Mouse (Mus musculus): Measurements from ENCODE around the gene Gprc5a. TPM values are rescaled to one million over a fixed set of nuclear protein-coding genes. Genes with fewer than 3 reads are reported as not detected.
A peak's percentile ranks its signal among the peaks of the same experiment; 100 is the strongest.

The Gprc5a gene
- total and polyA plus RNA-seq, 3 experiments, result 0.08 to 0.59 TPM; not detected in 1

GRCm38 (mm10) chr6:135023379-135023778, 42.1 kb upstream of the Gprc5a start:
- peaks cover 0 to 14% of the 10 kb centered on the region in 2 experiments; a peak in 2 of 4 replicates for H3K4me1 ChIP-seq (ENCODE audit: control insufficient read depth in 1 of 2, insufficient read depth in 2 of 2)
- no peak overlapping the region for H3K27ac ChIP-seq (ENCODE audit: insufficient read depth, low read depth)
- dilution Hi-C loops (cut with MboI; ENCODE audit: extremely low pct_ligation_motif_present, extremely low pct_unique_long_range_greater_than_20kb, low sequenced_read_pairs), result no loop called here
- in situ Hi-C loops (cut with MboI; ENCODE audit: low pct_ligation_motif_present, low pct_unique_long_range_greater_than_20kb, low sequenced_read_pairs), result no loop called here
- H3K4me3 ChIP-seq (replicated peaks in 1 of 3; ENCODE audit: low read depth in 2 of 3, low read length in 2 of 3, poor library complexity in 1 of 3), result no peak overlapping the region
- no peaks in the 10 kb centered on the region for H3K9me3 ChIP-seq (replicated peaks; ENCODE audit: low read length)
- peaks cover 56 to 69% of the 10 kb centered on the region in 2 experiments for H3K36me3 ChIP-seq (replicated peaks in 1 of 2; ENCODE audit: control insufficient read depth in 1 of 2, insufficient read depth in 1 of 2, low read length in 1 of 2)
- no peak overlapping the region for H3K4me2 ChIP-seq (ENCODE audit: insufficient read depth, low read depth, poor library complexity, severe bottlenecking)
- no peak overlapping the region for H3K9ac ChIP-seq (ENCODE audit: insufficient read depth, low read depth)
- H3K79me2 ChIP-seq (replicated peaks; ENCODE audit: control insufficient read depth, extremely low read depth, insufficient read depth, poor library complexity, severe bottlenecking), result no peaks in the 10 kb centered on the region
- no peak for TF ChIP-seq ZKSCAN1 (IDR thresholded peaks at IDR 0.05; ENCODE audit: borderline replicate concordance, low read depth, low read length)
- TF ChIP-seq ELF1 (IDR thresholded peaks at IDR 0.05; ENCODE audit: low read depth, low read length), result no peak
- TF ChIP-seq UBTF (IDR thresholded peaks at IDR 0.05; ENCODE audit: low read depth, low read length), result no peak
- no peak for TF ChIP-seq E2F4 (IDR thresholded peaks at IDR 0.05; ENCODE audit: insufficient replicate concordance, low read depth, low read length)
- no peak for TF ChIP-seq CTCF (conservative IDR thresholded peaks at IDR 0.05 in 1 of 2, IDR thresholded peaks at IDR 0.05 in 1 of 2; ENCODE audit: low read depth in 2 of 2, low read length in 2 of 2)
- TF ChIP-seq MAFK (IDR thresholded peaks at IDR 0.05; ENCODE audit: insufficient replicate concordance, low read length), result no peak
- no peak for TF ChIP-seq CHD1 (IDR thresholded peaks at IDR 0.05; ENCODE audit: low read depth, low read length)
- no peak for TF ChIP-seq GABPA (IDR thresholded peaks at IDR 0.05; ENCODE audit: insufficient replicate concordance, low read depth, low read length)
- TF ChIP-seq EP300 (IDR thresholded peaks at IDR 0.05; ENCODE audit: low read length), result no peak
- TF ChIP-seq BHLHE40 (IDR thresholded peaks at IDR 0.05; ENCODE audit: low read depth, low read length), result no peak
- no peak for TF ChIP-seq ZC3H11A (IDR thresholded peaks at IDR 0.05; ENCODE audit: low read depth, low read length)
- TF ChIP-seq NELFE (IDR thresholded peaks at IDR 0.05; ENCODE audit: low read depth, low read length), result no peak
- H3K27me3 ChIP-seq (replicated peaks), result no peaks in the 10 kb centered on the region
- no peak for DNase-seq (ENCODE audit: extremely low read depth)

- TF ChIP-seq SMC3 (IDR thresholded peaks at IDR 0.05; ENCODE audit: low read depth, low read length), result no peak
- Histone ChIP-seq H3K9me3 (replicated peaks; ENCODE audit: low read length) (no peaks in the 10 kb centered on the region), H3K4me2 (ENCODE audit: insufficient read depth, low read depth, poor library complexity, severe bottlenecking) (no peak overlapping the region)
Observed at GRCm38 (mm10) chr6:135024781-135025420, 40.5 kb upstream of the Gprc5a start.

GRCm38 (mm10) chr6:135026232-135026631, 39.2 kb upstream of the Gprc5a start:
- peak; percentile 56 for DNase-seq (ENCODE audit: extremely low read depth)
- H3K36me3 ChIP-seq (replicated peaks in 1 of 2; ENCODE audit: control insufficient read depth in 1 of 2, insufficient read depth in 1 of 2, low read length in 1 of 2), result peaks cover 31 to 41% of the 10 kb centered on the region in 2 experiments
- dilution Hi-C loops (cut with MboI; ENCODE audit: extremely low pct_ligation_motif_present, extremely low pct_unique_long_range_greater_than_20kb, low sequenced_read_pairs) (no loop called here), in situ Hi-C loops (cut with MboI; ENCODE audit: low pct_ligation_motif_present, low pct_unique_long_range_greater_than_20kb, low sequenced_read_pairs) (no loop called here)
- H3K9ac ChIP-seq (ENCODE audit: insufficient read depth, low read depth), result no peak overlapping the region
- no peak overlapping the region for H3K4me3 ChIP-seq (replicated peaks in 1 of 3; ENCODE audit: low read depth in 2 of 3, low read length in 2 of 3, poor library complexity in 1 of 3)
- H3K79me2 ChIP-seq (replicated peaks; ENCODE audit: control insufficient read depth, extremely low read depth, insufficient read depth, poor library complexity, severe bottlenecking), result no peaks in the 10 kb centered on the region
- TF ChIP-seq ZNF384 (IDR thresholded peaks at IDR 0.05; ENCODE audit: low read depth, low read length), result no peak
- no peak for TF ChIP-seq GABPA (IDR thresholded peaks at IDR 0.05; ENCODE audit: insufficient replicate concordance, low read depth, low read length)
- TF ChIP-seq MAX (IDR thresholded peaks at IDR 0.05; ENCODE audit: low read length), result no peak
- TF ChIP-seq CTCF (conservative IDR thresholded peaks at IDR 0.05 in 1 of 2, IDR thresholded peaks at IDR 0.05 in 1 of 2; ENCODE audit: low read depth in 2 of 2, low read length in 2 of 2), result peak in 1 of 2 experiments; percentile 80; a peak in 3 of 4 replicates
- TF ChIP-seq RAD21 (IDR thresholded peaks at IDR 0.05; ENCODE audit: low read depth, low read length), result peak; percentile 59
- TF ChIP-seq ELF1 (IDR thresholded peaks at IDR 0.05; ENCODE audit: low read depth, low read length), result peak; percentile 7; the same call in 1 of the 2 replicates
- no peak for TF ChIP-seq POLR2AphosphoS2 (IDR thresholded peaks at IDR 0.05; ENCODE audit: low read depth, low read length)
- TF ChIP-seq RCOR1 (conservative IDR thresholded peaks at IDR 0.05; ENCODE audit: low read depth, low read length), result no peak
- no peak for TF ChIP-seq MAZ (IDR thresholded peaks at IDR 0.05; ENCODE audit: low read depth, low read length)
- TF ChIP-seq E2F4 (IDR thresholded peaks at IDR 0.05; ENCODE audit: insufficient replicate concordance, low read depth, low read length), result no peak
- TF ChIP-seq SMC3 (IDR thresholded peaks at IDR 0.05; ENCODE audit: low read depth, low read length), result peak; percentile 68
- no peaks in the 10 kb centered on the region for H3K27me3 ChIP-seq (replicated peaks)
- no peaks in the 10 kb centered on the region for H3K9me3 ChIP-seq (replicated peaks; ENCODE audit: low read length)
- H3K4me1 ChIP-seq (ENCODE audit: control insufficient read depth in 1 of 2, insufficient read depth in 2 of 2), result peaks cover 0 to 25% of the 10 kb centered on the region in 2 experiments; a peak in 2 of 4 replicates
- H3K4me2 ChIP-seq (ENCODE audit: insufficient read depth, low read depth, poor library complexity, severe bottlenecking), result no peak overlapping the region
- H3K27ac ChIP-seq (ENCODE audit: insufficient read depth, low read depth), result no peak overlapping the region

More at GRCm38 (mm10) chr6:135024781-135025420, 40.5 kb upstream of the Gprc5a start:
- no peaks in the 10 kb centered on the region for H3K27me3 ChIP-seq (replicated peaks)
- H3K4me1 ChIP-seq (ENCODE audit: control insufficient read depth in 1 of 2, insufficient read depth in 2 of 2), result peaks cover 0 to 25% of the 10 kb centered on the region in 2 experiments; a peak in 2 of 4 replicates
- in situ Hi-C loops (cut with MboI; ENCODE audit: low pct_ligation_motif_present, low pct_unique_long_range_greater_than_20kb, low sequenced_read_pairs) (no loop called here), dilution Hi-C loops (cut with MboI; ENCODE audit: extremely low pct_ligation_motif_present, extremely low pct_unique_long_range_greater_than_20kb, low sequenced_read_pairs) (no loop called here)
- no peak overlapping the region for H3K9ac ChIP-seq (ENCODE audit: insufficient read depth, low read depth)
- peaks cover 43 to 55% of the 10 kb centered on the region in 2 experiments for H3K36me3 ChIP-seq (replicated peaks in 1 of 2; ENCODE audit: control insufficient read depth in 1 of 2, insufficient read depth in 1 of 2, low read length in 1 of 2)
- no peak overlapping the region for H3K4me3 ChIP-seq (replicated peaks in 1 of 3; ENCODE audit: low read depth in 2 of 3, low read length in 2 of 3, poor library complexity in 1 of 3)
- no peak overlapping the region for H3K27ac ChIP-seq (ENCODE audit: insufficient read depth, low read depth)
- no peaks in the 10 kb centered on the region for H3K79me2 ChIP-seq (replicated peaks; ENCODE audit: control insufficient read depth, extremely low read depth, insufficient read depth, poor library complexity, severe bottlenecking)
- DNase-seq (ENCODE audit: extremely low read depth), result no peak
